Mouse (Mus musculus): Measurements from ENCODE around the gene Tradd.
"Not testable (repeated sequence)": the region's sequence is repeated elsewhere in the genome, so short reads cannot be mapped to it uniquely, and the experiment has no call there.

Gene Tradd

GRCm38 (mm10) chr8:105252680-105253537, 11.5 kb downstream of the Tradd start:
- TF ChIP-seq CTCF (conservative IDR thresholded peaks at IDR 0.05; ENCODE audit: low read length) (no peak), NANOG (IDR thresholded peaks at IDR 0.05; ENCODE audit: borderline replicate concordance, low read length) (no peak), POU5F1 (IDR thresholded peaks at IDR 0.05; ENCODE audit: borderline replicate concordance, low read length) (no peak)

DNA sequence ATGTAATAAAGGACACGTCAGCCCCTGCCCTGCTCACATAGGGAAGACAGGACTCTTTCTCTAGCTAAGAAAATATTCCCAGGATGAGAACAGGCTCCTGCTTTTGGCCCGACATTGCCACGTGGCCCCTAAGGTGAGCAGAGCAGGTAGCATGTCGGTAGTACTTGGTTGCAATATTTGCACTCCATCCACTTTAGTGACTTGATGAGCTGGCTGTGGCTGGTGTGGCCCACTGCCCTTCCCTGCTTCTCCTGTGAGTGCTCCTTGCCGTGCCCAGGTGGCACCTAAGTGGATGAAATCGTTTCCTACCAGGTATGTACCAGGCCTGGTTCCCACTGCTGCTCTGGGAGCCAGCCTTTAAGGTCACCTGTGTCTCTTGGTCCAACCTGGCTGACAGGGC, 12.5 kb downstream of the Tradd start:
- no peak overlapping the region for H3K4me3 ChIP-seq (replicated peaks; ENCODE audit: low read length)
- no peak for TF ChIP-seq CTCF (conservative IDR thresholded peaks at IDR 0.05; ENCODE audit: low read length)
- TF ChIP-seq POU5F1 (IDR thresholded peaks at IDR 0.05; ENCODE audit: borderline replicate concordance, low read length) = no peak
- no peak for TF ChIP-seq NANOG (IDR thresholded peaks at IDR 0.05; ENCODE audit: borderline replicate concordance, low read length)
- peaks cover 33% of the 10 kb centered on the region for H3K4me1 ChIP-seq (replicated peaks; ENCODE audit: low read depth, low read length)
- H3K36me3 ChIP-seq (ENCODE audit: insufficient read depth, low read length) = peaks cover 66% of the 10 kb centered on the region
- H3K27me3 ChIP-seq (ENCODE audit: insufficient read depth, low read length) = peaks cover 23% of the 10 kb centered on the region
- H3K9me3 ChIP-seq (ENCODE audit: low read length) = no peaks in the 10 kb centered on the region

More at GRCm38 (mm10) chr8:105252680-105253537, 11.5 kb downstream of the Tradd start:
- peaks cover 37% of the 10 kb centered on the region for H3K4me1 ChIP-seq (replicated peaks; ENCODE audit: low read depth, low read length)
- peaks cover 31% of the 10 kb centered on the region for H3K27me3 ChIP-seq (ENCODE audit: insufficient read depth, low read length)
- peaks cover 57% of the 10 kb centered on the region for H3K36me3 ChIP-seq (ENCODE audit: insufficient read depth, low read length)
- no peaks in the 10 kb centered on the region for H3K9me3 ChIP-seq (ENCODE audit: low read length)
- no peak overlapping the region for H3K4me3 ChIP-seq (replicated peaks; ENCODE audit: low read length)

GRCm38 (mm10) chr8:105241016-105241415, 23.4 kb downstream of the Tradd start:
- peaks cover 37% of the 10 kb centered on the region for H3K4me1 ChIP-seq (replicated peaks; ENCODE audit: low read depth, low read length)
- TF ChIP-seq NANOG (IDR thresholded peaks at IDR 0.05; ENCODE audit: borderline replicate concordance, low read length) = no peak
- TF ChIP-seq CTCF (conservative IDR thresholded peaks at IDR 0.05; ENCODE audit: low read length) = no peak
- H3K36me3 ChIP-seq (ENCODE audit: insufficient read depth, low read length) = peaks cover 92% of the 10 kb centered on the region
- H3K9me3 ChIP-seq (ENCODE audit: low read length) = no peaks in the 10 kb centered on the region
- no peak overlapping the region for H3K4me3 ChIP-seq (replicated peaks; ENCODE audit: low read length)
- H3K27me3 ChIP-seq (ENCODE audit: insufficient read depth, low read length) = no peaks in the 10 kb centered on the region

- Histone ChIP-seq H3K4me3 (replicated peaks; ENCODE audit: low read length) (no peak overlapping the region), H3K36me3 (ENCODE audit: insufficient read depth, low read length) (peaks cover 86% of the 10 kb centered on the region), H3K9me3 (ENCODE audit: low read length) (no peaks in the 10 kb centered on the region), H3K4me1 (replicated peaks; ENCODE audit: low read depth, low read length) (peaks cover 70% of the 10 kb centered on the region), H3K27me3 (ENCODE audit: insufficient read depth, low read length) (no peaks in the 10 kb centered on the region)
- no peak for TF ChIP-seq NANOG (IDR thresholded peaks at IDR 0.05; ENCODE audit: borderline replicate concordance, low read length)
- no peak for TF ChIP-seq POU5F1 (IDR thresholded peaks at IDR 0.05; ENCODE audit: borderline replicate concordance, low read length)
Observed at GRCm38 (mm10) chr8:105237442-105238142, 26.8 kb downstream of the Tradd start.

GRCm38 (mm10) chr8:105235206-105235605, 29.2 kb downstream of the Tradd start:
- Histone ChIP-seq H3K27me3 (ENCODE audit: insufficient read depth, low read length) (no peaks in the 10 kb centered on the region), H3K36me3 (ENCODE audit: insufficient read depth, low read length) (peaks cover 63% of the 10 kb centered on the region), H3K4me3 (replicated peaks; ENCODE audit: low read length) (no peak overlapping the region), H3K4me1 (replicated peaks; ENCODE audit: low read depth, low read length) (peaks cover 92% of the 10 kb centered on the region), H3K9me3 (ENCODE audit: low read length) (no peaks in the 10 kb centered on the region)
- TF ChIP-seq NANOG (IDR thresholded peaks at IDR 0.05; ENCODE audit: borderline replicate concordance, low read length) (no peak), CTCF (conservative IDR thresholded peaks at IDR 0.05; ENCODE audit: low read length) (no peak), POU5F1 (IDR thresholded peaks at IDR 0.05; ENCODE audit: borderline replicate concordance, low read length) (no peak)

- Histone ChIP-seq H3K4me1 (replicated peaks; ENCODE audit: low read depth, low read length) (peaks cover 97% of the 10 kb centered on the region), H3K9me3 (ENCODE audit: low read length) (no peaks in the 10 kb centered on the region), H3K27me3 (ENCODE audit: insufficient read depth, low read length) (no peaks in the 10 kb centered on the region), H3K36me3 (ENCODE audit: insufficient read depth, low read length) (peaks cover 56% of the 10 kb centered on the region), H3K4me3 (replicated peaks; ENCODE audit: low read length) (0 out of 2 replicates have a peak overlapping the region, but pooled peaks have one; percentile 5)
- TF ChIP-seq CTCF (conservative IDR thresholded peaks at IDR 0.05; ENCODE audit: low read length) (no peak), NANOG (IDR thresholded peaks at IDR 0.05; ENCODE audit: borderline replicate concordance, low read length) (peak; percentile 72; the same call in 1 of the 2 replicates), POU5F1 (IDR thresholded peaks at IDR 0.05; ENCODE audit: borderline replicate concordance, low read length) (no peak)
Observed at GRCm38 (mm10) chr8:105233126-105233935, 31.1 kb downstream of the Tradd start.

DNA sequence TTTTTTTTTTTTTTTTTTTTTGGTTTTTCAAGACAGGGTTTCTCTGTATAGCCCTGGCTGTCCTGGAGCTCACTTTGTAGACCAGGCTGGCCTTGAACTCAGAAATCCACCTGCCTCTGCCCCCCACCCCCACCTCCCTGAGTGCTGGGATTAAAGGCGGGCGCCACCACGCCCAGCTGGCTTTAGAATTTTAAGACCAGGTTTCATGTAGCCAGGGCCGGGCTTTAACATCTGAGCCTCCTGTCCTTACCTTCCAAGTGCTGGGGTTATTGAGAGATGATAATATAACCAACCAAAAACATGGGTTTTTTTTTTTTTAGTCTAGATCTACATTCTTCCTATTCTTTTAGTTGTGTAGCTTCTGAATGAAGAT, 32.1 kb downstream of the Tradd start:
- H3K27me3 ChIP-seq (ENCODE audit: insufficient read depth, low read length); H3K9me3 ChIP-seq (ENCODE audit: low read length): not testable (repeated sequence)
- Histone ChIP-seq H3K36me3 (ENCODE audit: insufficient read depth, low read length) (peaks cover 53% of the 10 kb centered on the region), H3K4me1 (replicated peaks; ENCODE audit: low read depth, low read length) (peaks cover 97% of the 10 kb centered on the region), H3K4me3 (replicated peaks; ENCODE audit: low read length) (peak overlapping the region; percentile 5; the same call in 1 of the 2 replicates)
